Mouse (Mus musculus) adrenal gland, adult 8-10 months (tissue): ENCODE results near the gene Arsa. TPM values are rescaled to one million over a fixed set of nuclear protein-coding genes. Genes with fewer than 3 reads are reported as not detected.

Source experiments
- DNase-seq: peaks from one replicate; pipeline ENCODE4 v3.0.0; 2022
- total RNA-seq, 4 experiments: library from RNA; stranded (reverse); gene quantifications; 2 replicates each; pipeline ENCODE4 v1.2.4; 2022

Gene Arsa
- 10 to 100 TPM; 16.9 to 32.5 (median 21.6) TPM for total RNA-seq

GRCm38 (mm10) chr15:89477091-89477491 is at the start of gene Arsa:
Gene Arsa, minus strand, starts transcription at chr15:89477425.
- DNase-seq, result peak; percentile 57

- DNase-seq, result no peak
These were observed 49.6 kb upstream of the Arsa start for GRCm38 (mm10) chr15:89526776-89527325.

- no peak for DNase-seq
These were observed 48.7 kb upstream of the Arsa start for GRCm38 (mm10) chr15:89525896-89526295.

GRCm38 (mm10) chr15:89525464-89525863 is 48.2 kb upstream of the Arsa start:
- DNase-seq, result no peak

DNA sequence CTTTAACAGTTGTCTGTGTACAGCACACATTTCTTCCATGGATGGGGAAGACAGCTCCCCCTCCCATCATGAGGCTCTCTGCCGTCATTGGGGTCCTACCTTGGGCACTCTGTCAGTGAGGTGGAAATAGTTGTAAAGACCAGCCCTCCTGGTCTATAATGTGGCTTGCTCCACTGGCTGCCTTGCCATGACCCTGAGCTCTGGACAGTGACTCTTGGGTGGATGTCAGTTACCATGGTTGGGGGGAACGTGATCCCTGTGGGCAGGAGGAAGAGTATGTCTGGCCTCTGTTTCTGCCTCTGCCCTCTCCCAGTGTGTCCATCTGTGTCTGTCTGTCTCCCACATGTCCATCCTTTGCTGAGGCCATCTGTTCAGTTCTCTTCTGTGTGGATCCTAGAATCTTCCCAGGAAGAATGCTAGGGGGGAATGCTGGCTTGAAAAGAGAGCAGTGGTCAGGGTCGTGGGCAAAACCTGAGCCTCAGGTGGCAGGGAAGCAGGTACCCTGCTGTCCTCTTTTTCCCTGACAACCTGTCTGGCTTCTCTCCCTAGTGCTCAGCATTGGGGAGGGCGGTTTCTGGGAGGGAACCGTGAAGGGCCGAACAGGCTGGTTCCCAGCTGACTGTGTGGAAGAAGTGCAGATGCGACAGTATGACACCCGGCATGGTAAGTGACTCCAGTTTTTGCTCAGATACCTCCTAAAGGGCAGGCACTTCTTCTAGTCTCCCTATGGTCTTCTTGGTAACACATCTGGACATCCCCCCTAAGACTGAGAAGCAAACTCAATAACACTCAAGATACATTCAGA is 47.6 kb upstream of the Arsa start:
- no peak for DNase-seq

GRCm38 (mm10) chr15:89524001-89524571 is 46.9 kb upstream of the Arsa start:
- DNase-seq, result no peak

DNA sequence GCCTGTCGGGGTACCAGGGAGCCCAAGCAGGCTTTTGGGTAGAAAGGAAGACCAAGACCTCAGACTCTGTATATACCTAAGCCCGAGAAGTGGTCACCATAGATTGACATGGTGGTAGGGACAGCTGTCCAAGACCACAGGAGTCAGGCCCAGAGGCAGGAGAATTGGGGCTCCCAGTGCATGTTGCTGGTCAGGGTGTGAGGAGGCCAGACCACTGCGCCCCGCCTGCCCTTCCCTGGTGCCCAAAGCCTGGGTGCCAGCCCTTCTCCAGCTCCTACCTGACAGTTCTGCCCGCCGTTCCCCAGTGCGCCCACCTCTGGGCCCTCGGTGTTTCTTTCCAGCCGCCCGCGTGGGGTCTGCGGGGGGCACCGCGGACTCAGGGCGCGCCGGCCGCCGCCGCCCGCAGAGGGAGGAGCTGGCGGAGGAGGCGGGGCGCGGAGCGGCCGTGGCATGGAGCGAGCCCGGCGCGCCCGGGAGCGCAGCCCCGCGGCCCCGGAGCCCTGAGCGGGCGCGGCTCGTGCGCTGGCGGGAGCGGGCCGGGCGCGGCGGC is 46.1 kb upstream of the Arsa start:
- DNase-seq, result no peak

- no peak for DNase-seq
These were observed 45.5 kb upstream of the Arsa start for GRCm38 (mm10) chr15:89522566-89523282.

DNA sequence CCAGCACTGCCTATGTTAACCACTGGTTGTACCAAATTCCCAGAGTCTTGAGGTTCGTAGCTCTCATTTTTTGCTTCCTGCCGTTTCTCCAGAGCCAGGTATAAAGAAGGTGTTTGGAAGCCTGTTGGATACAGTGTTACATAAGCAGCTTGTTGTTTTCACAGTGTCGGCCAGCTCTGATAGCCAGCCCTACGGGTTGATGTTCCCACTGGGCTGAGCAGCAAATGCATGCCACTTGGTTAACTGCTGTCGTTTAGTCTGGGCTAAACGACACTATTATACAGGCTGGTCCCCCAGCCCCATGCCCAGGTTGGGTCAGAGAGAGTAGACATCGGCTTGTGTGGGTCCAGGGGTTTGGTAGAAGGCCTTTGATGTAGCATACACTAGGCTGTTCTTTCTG is 44.7 kb upstream of the Arsa start:
- no peak for DNase-seq

- no peak for DNase-seq
These were observed 35.5 kb upstream of the Arsa start for GRCm38 (mm10) chr15:89512679-89513078.

GRCm38 (mm10) chr15:89507751-89508150 is 30.5 kb upstream of the Arsa start:
- no peak for DNase-seq

GRCm38 (mm10) chr15:89504838-89505237 is 27.6 kb upstream of the Arsa start:
- DNase-seq, result no peak

DNA sequence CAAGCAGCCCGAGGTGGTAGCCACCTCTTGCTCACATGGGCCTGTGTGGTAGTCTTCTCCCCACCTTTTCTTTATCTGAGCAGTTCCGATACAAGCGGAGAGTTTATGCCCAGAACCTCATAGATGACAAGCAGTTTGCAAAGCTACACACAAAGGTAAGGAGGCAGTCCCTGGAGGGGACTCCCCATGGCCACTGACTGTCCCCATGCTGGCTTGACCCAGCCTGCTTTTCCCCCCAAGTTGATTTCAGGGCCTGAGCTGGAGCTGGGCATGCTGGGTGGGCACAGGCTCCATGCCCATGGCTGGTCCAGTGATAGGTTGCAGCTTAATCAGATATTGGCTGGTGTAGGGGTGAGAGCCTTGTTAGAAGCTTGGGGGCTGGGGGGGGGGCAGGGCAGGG is 24.1 kb upstream of the Arsa start:
- no peak for DNase-seq

- no peak for DNase-seq
These were observed 23.1 kb upstream of the Arsa start for GRCm38 (mm10) chr15:89500221-89500791.

DNA sequence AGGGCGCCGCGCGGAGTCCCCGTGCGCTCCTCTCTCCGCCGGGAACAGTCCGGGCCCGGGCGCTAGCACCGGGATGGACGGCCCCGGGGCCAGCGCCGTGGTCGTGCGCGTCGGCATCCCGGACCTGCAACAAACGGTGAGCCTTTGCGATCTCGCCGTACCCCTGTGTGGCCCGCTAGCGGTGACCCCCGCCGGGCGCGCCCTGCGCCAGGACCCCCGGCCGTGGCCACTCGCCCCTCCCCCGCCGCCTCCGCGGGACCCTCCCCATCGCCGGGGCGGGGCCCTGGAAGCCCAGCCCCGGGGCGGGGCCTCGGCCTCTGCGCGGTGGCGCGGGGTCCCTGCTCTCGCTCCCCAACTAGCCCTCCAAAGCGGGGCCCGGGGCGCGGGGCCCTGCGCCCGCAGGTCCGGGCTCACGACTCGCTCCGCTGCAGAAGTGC is 22.6 kb upstream of the Arsa start:
- no peak for DNase-seq

DNA sequence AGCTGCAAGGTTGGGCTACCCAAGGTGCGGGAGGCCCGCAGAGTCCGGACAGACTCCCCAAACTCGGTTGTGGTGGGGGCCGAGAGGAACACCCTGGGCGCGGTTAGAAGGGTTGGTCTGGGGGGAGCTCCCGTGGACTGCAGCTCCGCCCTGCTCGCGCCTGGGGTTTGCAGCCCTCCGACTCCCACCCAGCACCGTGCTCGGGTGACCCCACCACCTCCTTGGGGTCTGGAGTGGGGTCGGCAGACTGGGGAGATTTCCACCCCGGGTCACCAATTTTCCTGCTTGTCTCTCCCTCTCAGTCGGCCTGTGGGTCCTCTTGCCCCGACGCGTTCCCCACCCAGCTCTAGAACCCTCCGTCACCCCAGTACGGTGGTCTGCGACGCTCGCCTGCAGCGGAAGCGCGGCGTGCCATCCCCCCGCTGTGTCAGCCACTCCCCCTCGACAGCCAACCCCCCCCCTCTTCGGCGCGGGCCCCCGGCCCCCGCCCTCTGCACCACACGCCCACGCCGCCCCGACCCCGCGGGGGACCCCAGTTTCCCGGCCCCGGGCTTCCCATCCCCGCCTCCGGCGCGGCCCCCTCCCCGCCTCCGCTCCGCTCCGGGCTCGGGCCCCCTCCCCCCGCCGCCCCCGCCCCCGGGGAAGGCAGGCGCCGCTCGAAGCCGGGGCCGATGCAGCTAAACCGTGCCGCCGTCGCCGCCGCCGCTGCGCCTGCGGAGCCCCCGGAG is 21.9 kb upstream of the Arsa start, which contains the start of gene Shank3:
Gene Shank3, plus strand, starts transcription at position 663 of the 728 bp plus-strand sequence.
- no peak for DNase-seq

DNA sequence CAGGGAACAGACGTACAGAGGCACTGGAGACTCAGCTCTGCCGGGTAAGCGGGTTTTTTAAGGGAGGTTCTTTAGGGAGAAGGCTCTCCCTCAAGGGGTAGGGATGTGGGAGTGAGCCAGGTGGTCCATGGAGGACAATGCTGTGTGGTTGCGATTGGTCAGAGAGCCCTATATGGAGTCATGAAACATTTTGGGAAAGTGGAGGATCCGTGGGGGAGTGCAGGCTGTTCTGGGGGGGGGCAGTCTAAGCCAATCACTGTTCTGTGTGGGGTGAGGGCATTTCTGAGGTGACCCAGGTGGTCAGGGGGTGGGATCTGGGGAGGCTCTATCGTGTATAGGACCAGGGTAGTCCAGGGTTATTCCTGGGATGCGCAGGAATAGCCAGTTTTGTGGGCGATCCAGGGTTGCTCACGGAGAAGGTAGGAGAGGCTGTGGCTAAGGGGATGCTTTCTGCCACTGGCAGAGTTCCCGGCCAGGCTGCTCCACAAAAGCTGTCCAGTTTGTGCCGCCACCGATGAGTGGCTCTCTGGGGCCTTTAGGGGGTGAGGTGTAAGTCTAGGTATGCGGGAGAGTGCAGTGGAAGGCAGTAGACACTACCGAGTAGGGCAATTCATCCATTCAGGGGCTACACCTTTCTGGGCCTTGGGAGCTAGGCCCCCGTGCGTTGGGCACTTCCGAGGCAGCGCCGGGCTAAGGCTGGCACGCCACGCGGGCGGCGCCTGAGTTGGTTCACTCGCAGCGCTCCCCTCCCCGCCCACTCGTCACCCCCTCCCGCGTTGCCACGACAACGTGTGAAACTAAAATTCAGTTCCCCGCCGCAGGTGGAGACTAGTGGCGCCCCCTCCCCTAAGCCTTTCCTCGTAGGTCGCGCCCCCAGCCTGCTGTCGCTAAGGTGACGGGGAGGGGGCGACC is 21.1 kb upstream of the Arsa start:
- no peak for DNase-seq

GRCm38 (mm10) chr15:89497391-89498048 is 20.3 kb upstream of the Arsa start:
- DNase-seq, result peak; percentile 66

DNA sequence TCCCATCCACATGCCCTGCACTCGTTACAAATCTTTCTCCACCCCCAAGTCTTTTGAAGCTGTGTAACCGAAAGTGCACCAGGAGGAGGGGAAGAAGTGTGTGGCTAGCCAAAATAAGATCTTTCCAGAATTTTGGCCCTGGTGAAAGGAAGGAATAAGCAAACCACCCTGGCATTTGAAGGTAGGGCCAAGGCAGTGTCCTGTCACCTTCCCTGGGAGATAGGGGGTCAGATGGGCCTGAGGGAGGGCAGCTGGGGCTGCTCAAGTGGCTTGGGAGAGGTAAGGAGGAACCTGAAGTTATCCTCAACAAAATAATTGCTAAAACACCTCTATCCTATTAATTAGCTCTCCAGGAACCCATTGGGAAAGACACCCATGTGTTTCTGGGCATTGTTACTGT is 19.6 kb upstream of the Arsa start:
- DNase-seq, result no peak

DNA sequence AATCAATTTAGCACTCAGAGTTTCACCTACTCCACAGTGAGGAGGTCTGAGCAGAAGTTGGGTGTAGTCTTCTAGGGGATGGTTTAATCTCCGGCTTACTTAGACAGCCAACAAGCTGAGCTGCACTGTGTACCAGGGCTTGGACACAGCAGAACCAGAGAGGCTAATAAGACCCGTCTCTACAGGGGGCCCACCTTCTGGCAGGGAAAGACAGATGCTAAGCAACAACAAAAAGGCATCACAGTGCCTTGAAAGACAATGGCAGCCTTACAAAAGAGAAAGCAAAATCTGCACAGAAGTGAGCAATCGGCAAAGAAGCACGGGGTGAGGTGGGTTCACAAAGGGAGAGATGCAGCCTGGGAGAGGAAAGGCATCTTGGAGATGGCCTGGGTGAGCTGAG is 18.9 kb upstream of the Arsa start:
- DNase-seq, result no peak
